Mouse (Mus musculus): ENCODE measurements around the gene Gclm. TPM values are rescaled to one million over a fixed set of nuclear protein-coding genes. Genes with fewer than 3 reads are reported as not detected.
"Not testable (repeated sequence)": the region's sequence is repeated elsewhere in the genome, so short reads cannot be mapped to it uniquely, and the experiment has no call there.

The Gclm gene
- total RNA-seq, 1 experiment from 2014 or later, result 94.7 TPM

DNA sequence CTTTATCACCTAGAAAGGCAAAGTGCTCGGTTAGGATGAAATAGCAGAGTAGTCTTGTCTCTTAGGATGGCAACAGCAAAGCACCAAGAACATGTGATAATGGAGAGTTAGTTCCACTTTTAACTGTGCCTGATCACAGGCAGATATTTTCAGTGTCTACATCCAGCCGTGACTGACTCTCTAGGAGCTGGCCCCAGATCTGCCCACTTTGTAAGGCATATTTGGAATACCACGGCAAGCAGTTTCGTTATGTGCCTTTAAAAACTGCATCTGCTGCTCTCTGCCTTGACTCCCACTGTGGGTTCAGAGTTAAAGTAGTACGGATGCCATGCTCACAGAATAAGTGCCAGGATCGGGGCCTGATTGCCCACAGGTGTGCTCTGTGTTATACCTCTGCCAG is 18.4 kb upstream of the Gclm start:
- ATAC-seq (replicated peaks; ENCODE audit: low read depth, poor library complexity, severe bottlenecking), result not testable (repeated sequence)

DNA sequence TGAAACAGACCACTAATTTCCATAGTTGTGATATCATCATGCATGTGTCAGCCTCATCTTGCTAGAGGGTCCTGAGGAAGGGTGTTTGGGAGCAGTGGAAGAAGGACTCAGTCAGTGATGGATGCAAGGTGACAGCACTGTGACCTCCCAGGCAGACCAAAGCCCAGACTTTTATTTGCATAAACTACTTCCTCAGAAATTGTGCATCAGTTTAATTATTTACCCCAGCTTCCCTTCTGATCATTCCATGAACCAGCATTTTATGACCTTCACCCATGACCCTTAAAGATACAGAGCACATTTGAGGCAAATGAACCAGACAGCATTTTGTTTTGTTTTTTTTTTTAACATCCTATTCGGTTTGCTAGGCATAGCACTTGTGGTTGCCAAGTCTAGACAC is 9.6 kb upstream of the Gclm start:
- no peak for ATAC-seq (replicated peaks; ENCODE audit: low read depth, poor library complexity, severe bottlenecking)

- no peak for ATAC-seq (replicated peaks; ENCODE audit: low read depth, poor library complexity, severe bottlenecking)
These were observed 2.5 kb upstream of the Gclm start for GRCm38 (mm10) chr3:122242876-122243275.

- peak; percentile 16; the same call in 1 of the 2 replicates for ATAC-seq (replicated peaks; ENCODE audit: low read depth, poor library complexity, severe bottlenecking)
These were observed 1.8 kb upstream of the Gclm start for GRCm38 (mm10) chr3:122243416-122244167.

- ATAC-seq (replicated peaks; ENCODE audit: low read depth, poor library complexity, severe bottlenecking), result no peak
These were observed 598 bp upstream of the Gclm start for GRCm38 (mm10) chr3:122244759-122245158.

GRCm38 (mm10) chr3:122245878-122246332 is 548 bp downstream of the Gclm start:
- ATAC-seq (replicated peaks; ENCODE audit: low read depth, poor library complexity, severe bottlenecking), result peak; percentile 23

- no peak for ATAC-seq (replicated peaks; ENCODE audit: low read depth, poor library complexity, severe bottlenecking)
These were observed 1.0 kb downstream of the Gclm start for GRCm38 (mm10) chr3:122246406-122246805.

GRCm38 (mm10) chr3:122246986-122247767 is 1.8 kb downstream of the Gclm start:
- peak; percentile 37 for ATAC-seq (replicated peaks; ENCODE audit: low read depth, poor library complexity, severe bottlenecking)

DNA sequence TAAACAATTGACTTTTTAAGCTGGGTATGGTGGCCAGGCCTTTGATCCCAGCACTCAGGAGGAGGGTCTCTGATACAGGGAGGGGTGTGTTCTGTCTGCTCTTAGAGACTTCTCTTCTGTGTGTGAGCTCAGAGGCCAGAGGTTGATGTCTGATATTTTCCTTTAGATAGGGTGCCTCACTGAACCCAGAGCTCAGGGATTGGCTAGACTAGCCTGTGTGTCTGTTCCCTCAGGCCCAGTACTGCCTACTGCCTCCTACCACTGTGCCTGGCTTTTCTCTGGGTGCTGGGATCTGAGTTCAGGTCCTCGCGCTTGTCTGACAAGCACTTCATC is 2.4 kb downstream of the Gclm start:
- no peak; the same call in 1 of the 2 replicates for ATAC-seq (replicated peaks; ENCODE audit: low read depth, poor library complexity, severe bottlenecking)

- ATAC-seq (replicated peaks; ENCODE audit: low read depth, poor library complexity, severe bottlenecking), result no peak
These were observed 7.3 kb downstream of the Gclm start for GRCm38 (mm10) chr3:122252466-122253253.

DNA sequence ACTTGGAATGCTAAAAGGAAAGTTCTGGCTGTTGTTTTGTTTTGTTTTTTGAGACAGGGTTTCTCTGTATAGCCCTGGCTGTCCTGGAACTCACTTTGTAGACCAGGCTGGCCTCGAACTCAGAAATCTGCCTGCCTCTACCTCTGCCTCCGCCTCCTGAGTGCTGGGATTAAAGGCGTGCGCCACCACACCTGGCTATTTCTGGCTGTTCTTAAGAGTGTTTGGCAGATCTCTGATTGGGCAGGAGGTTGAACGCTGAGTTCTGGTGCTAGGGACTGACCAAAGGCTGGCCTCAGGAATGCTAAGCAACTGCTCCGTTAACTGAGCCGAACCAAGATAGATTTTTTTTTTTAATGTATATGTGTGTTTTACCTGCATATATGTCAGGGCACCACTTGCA is 8.7 kb downstream of the Gclm start:
- not testable (repeated sequence) for ATAC-seq (replicated peaks; ENCODE audit: low read depth, poor library complexity, severe bottlenecking)

- ATAC-seq (replicated peaks; ENCODE audit: low read depth, poor library complexity, severe bottlenecking), result no peak
These were observed 24.6 kb downstream of the Gclm start for GRCm38 (mm10) chr3:122269986-122270385.

GRCm38 (mm10) chr3:122272565-122272964 is 27.2 kb downstream of the Gclm start:
- not testable (repeated sequence) for ATAC-seq (replicated peaks; ENCODE audit: low read depth, poor library complexity, severe bottlenecking)

GRCm38 (mm10) chr3:122273407-122274240 is 28.3 kb downstream of the Gclm start:
- ATAC-seq (replicated peaks; ENCODE audit: low read depth, poor library complexity, severe bottlenecking), result peak; percentile 72

DNA sequence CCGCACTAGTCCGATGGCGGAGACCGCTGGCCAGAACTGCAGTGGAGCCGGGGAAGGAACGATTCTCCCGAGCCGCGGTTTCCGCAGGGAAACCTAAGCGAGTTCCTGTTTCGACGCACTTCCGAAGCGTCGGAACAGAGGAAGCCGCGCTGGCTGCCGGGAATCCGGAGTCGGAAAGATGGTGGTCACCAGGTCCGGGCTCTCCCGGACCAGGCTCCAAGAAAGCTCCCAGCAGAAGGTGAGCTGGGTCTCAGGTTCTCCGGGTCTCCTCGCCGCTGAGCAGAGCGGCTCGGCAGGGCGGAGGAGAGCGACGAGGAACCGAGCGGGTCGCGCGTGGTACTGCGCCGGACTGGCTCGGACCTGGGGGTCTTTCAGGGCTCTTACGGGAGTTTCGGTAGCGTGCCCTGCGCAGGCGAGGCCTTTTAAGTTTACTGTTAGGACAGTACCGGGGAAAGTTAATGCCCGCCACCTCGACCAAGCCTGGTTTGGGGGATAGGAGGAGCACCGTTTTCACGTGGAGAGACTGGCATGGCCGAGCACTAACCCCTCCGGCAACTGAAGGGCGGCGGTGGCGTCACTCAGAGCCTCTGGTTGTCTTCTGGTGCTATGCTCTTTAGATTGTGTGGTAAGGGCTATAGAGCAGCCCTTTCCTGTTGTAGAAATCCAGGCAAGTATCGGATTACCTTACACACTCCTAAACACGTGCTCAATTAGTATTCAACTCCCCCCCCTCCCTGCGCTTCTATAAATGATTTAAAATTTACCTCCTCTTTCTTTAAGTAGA is 29.1 kb downstream of the Gclm start, which contains the start of gene Dnttip2:
Gene Dnttip2, plus strand, starts transcription at position 148 of the 784 bp plus-strand sequence.
- ATAC-seq (replicated peaks; ENCODE audit: low read depth, poor library complexity, severe bottlenecking), result peak; percentile 88

- ATAC-seq (replicated peaks; ENCODE audit: low read depth, poor library complexity, severe bottlenecking), result no peak
These were observed 29.8 kb downstream of the Gclm start for GRCm38 (mm10) chr3:122275111-122275510.

GRCm38 (mm10) chr3:122287195-122287594 is 41.8 kb downstream of the Gclm start:
- no peak for ATAC-seq (replicated peaks; ENCODE audit: low read depth, poor library complexity, severe bottlenecking)

DNA sequence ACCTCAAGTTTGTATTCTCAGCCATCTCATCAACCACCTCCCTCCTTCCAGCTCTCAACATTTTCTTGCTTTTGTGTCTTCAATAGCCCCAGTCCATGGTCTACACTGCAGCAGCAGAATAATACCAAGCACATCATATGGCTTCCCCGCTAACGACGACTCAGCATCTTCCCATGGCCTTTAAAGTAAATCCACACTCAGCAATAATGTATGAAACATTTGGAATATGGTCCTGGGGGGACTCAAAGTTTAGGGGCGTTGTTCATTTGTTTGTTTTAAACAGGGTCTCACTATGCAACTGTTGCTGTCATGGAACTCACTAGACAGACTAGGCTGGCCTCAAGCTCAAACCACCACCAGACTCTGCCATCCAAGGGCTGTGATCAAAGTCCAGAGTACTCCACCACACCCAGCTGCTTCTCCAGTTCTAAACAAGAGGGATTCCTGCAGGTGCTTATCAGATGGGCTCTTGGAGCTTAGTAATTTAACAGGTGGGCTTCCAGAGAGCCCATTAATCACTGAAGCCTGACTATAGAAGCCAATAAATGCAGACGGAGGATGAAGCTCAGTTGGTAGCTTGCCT is 43.3 kb downstream of the Gclm start:
- no peak for ATAC-seq (replicated peaks; ENCODE audit: low read depth, poor library complexity, severe bottlenecking)
